Mouse (Mus musculus) spleen, adult 2 months (tissue): Measurements from ENCODE around the gene Car6.

ENCODE experiments used
- CTCF ChIP-seq: fragments of 200-500 bp; IDR thresholded peaks from 2 replicates; pipeline ENCODE4 v1.5.1; 2011; ENCODE audit warnings: mild to moderate bottlenecking, inconsistent platforms; ENCODE audit not compliant: insufficient read depth, insufficient read length, insufficient replicate concordance; ENCODE audit errors: extremely low read depth
- POLR2A ChIP-seq: fragments of 200-500 bp; IDR thresholded peaks from 2 replicates; pipeline ENCODE4 v1.6.1; 2011; ENCODE audit warnings: low read depth, low read length, inconsistent platforms

GRCm38 (mm10) chr4:150155301-150155700 is 45.8 kb downstream of the Car6 start:
- TF ChIP-seq POLR2A (no peak), CTCF (no peak)
